Mouse (Mus musculus): ENCODE measurements at regions not wholly inside any gene's neighbourhood (a gene's known extent, or its start where the extent isn't known, plus 50 kb on each side); places are given as distances from the start of the nearest gene placed in this dataset.
A peak's percentile ranks its signal among the peaks of the same experiment; 100 is the strongest.
"Not testable (repeated sequence)": the region's sequence is repeated elsewhere in the genome, so short reads cannot be mapped to it uniquely, and the experiment has no call there.

DNA sequence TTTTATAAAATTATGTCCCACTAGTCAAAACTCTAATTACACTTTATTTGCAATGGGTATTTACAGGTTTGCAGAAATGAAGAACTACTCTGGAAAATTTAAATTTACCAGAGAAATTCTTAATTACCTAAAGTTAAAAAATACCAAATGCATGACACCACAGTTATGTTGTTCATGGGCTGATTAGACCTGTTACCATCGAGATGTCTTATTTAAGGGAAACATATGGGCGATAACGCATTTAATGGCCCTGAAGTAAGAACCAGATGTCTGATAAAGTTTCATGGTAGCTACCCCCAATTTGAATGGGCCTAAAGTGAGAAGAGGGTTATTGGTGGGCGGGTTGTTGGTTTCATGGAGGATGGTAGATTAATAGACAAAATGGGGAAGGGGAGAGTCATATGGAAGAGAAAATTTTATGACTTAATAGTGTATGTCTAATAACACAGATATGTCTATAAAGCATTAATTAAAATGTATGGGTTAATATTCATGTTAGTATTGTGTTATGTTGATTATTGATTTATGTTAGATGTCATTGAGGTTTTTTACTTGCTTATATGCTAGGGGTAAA lies 299.0 kb downstream of the Gm8797 start:
- POLR2A ChIA-PET, result no interaction called here
- no peak for TF ChIP-seq CTCF (IDR thresholded peaks at IDR 0.05)
- no peak for ATAC-seq

DNA sequence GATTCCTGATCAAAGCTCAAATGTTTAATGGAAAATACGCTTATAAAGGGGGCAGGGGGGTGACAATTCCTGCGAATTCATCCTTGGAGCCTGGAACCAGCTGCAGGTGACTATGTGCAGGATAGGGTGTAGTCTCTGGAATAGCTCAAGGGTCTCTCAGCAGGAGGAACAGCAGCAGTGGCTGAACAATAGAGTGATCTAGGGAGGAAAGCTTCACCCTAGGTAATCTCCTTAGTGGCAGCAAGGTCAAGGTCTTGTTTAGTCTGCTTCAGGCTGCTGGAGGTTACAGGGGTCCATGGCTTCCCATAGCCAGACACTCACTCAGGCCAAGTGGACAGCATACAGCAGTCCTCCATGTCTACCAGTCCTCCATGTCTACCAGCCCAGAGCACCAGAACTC lies 301.3 kb downstream of the Gm8797 start:
- ChIA-PET POLR2A (no interaction called here), CTCF (interaction anchor here (0.9 kb wide), 1 partner anchor 19 kb away, joined by 3 read pairs; no protein-coding TSS in a partner anchor)
- TF ChIP-seq CTCF (IDR thresholded peaks at IDR 0.05), result no peak
- no peaks in the 10 kb centered on the region for H3K27me3 ChIP-seq
- DNase-seq (ENCODE audit: low read depth, low spot score), result no peak
- in situ Hi-C loops (cut with MboI; ENCODE audit: low pct_unique_long_range_greater_than_20kb), result no loop called here
- no peak for ATAC-seq

More for the DNA sequence above, 299.0 kb downstream of the Gm8797 start:
- H3K27me3 ChIP-seq, result no peaks in the 10 kb centered on the region
- in situ Hi-C loops (cut with MboI; ENCODE audit: low pct_unique_long_range_greater_than_20kb), result no loop called here
- CTCF ChIA-PET, result no interaction called here
- no peak for DNase-seq (ENCODE audit: low read depth, low spot score)

DNA sequence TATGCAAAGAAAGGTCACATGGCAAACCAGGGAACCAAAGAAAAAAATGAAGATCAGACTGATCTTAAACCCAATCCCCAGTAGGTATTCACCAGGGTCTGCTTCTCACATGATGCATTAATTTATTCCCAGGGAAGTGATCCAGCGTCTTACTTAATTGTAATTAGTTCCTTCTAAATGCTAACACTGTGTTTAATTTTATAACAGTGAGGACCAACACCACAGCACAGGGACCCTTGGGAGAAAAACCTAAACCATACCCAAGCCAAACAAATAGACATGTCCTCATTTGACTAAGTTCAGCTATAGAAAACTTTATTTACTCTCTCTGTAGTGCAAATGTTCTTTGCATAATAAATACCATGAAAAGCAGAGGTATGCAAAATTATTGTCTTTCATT lies 333.2 kb downstream of the Gm8797 start:
- in situ Hi-C loops (cut with MboI; ENCODE audit: low pct_unique_long_range_greater_than_20kb), result no loop called here
- DNase-seq (ENCODE audit: low read depth, low spot score) (no peak), ATAC-seq (no peak)
- no peaks in the 10 kb centered on the region for H3K27me3 ChIP-seq
- ChIA-PET POLR2A (no interaction called here), CTCF (no interaction called here)
- TF ChIP-seq CTCF (IDR thresholded peaks at IDR 0.05), result no peak

DNA sequence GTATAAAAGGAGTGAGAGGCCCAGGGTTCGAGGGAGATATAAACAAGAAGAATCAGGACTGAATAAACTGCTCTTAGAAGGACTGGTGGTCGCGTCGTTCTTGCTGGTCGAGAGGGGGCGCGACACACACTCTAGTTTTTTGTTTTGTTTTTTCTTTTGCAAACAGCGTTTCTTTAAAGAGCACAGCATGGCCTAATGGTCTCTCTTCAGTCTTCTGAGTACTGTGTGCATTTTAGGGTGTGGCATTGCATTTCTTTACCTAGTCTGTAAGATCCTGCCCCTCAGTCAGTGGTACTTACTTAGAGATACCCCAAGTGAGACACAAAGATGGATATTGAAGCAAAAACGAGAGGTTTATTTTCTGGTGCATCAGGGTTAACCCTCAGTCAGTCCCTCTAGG lies 336.7 kb downstream of the Gm8797 start:
- in situ Hi-C loops (cut with MboI; ENCODE audit: low pct_unique_long_range_greater_than_20kb), result no loop called here
- no peak for ATAC-seq
- H3K27me3 ChIP-seq, result no peaks in the 10 kb centered on the region
- TF ChIP-seq CTCF (IDR thresholded peaks at IDR 0.05), result no peak
- ChIA-PET CTCF (interaction anchor here (1.0 kb wide), 1 partner anchor 9 kb away, joined by 3 read pairs; no protein-coding TSS in a partner anchor), POLR2A (no interaction called here)
- no peak for DNase-seq (ENCODE audit: low read depth, low spot score)

DNA sequence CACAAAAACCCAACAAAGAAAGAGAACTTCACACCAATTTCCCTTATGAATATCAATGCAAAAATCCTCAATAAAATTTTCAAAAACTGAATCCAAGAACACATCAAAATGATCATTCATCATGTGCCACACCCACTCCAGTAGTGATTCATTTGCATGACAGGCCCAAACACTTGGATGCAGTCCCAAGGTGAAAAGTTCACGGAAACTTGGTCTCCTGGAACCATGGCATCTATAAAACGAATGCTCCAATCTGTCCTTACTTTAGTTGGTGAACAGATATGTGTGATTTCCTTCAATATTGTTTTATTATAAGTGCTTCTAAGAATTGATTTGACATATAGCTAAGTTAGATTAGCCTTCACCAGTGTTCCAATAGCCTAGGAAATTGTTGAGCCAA lies 343.3 kb downstream of the Gm8797 start:
- in situ Hi-C loops (cut with MboI; ENCODE audit: low pct_unique_long_range_greater_than_20kb), result no loop called here
- no peak for TF ChIP-seq CTCF (IDR thresholded peaks at IDR 0.05)
- DNase-seq (ENCODE audit: low read depth, low spot score), result peak; percentile 12
- CTCF ChIA-PET, result no interaction called here
- H3K27me3 ChIP-seq, result no peaks in the 10 kb centered on the region
- ATAC-seq, result peak; percentile 39
- POLR2A ChIA-PET, result no interaction called here

DNA sequence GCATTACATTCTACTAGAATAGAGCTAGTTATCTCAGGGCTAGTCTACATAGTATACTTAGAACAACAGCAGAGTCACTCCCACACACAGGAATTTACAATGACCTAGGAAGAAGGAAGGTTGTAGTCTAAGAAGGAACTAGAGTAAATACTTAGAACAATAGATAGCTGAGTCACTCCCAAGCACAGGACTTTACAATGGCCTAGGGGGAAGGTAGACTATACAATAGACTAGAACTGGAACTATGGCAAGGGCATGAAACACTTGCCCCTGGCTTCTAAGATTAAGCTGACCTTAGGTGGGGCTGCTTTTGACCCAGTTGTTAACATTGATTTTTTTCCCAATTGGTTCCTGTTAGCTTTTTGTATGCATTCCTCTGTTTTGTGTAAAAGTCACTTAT lies 343.8 kb downstream of the Gm8797 start:
- DNase-seq (ENCODE audit: low read depth, low spot score); in situ Hi-C loops (cut with MboI; ENCODE audit: low pct_unique_long_range_greater_than_20kb); H3K27me3 ChIP-seq; POLR2A ChIA-PET; ATAC-seq; CTCF ChIA-PET: not testable (repeated sequence)

DNA sequence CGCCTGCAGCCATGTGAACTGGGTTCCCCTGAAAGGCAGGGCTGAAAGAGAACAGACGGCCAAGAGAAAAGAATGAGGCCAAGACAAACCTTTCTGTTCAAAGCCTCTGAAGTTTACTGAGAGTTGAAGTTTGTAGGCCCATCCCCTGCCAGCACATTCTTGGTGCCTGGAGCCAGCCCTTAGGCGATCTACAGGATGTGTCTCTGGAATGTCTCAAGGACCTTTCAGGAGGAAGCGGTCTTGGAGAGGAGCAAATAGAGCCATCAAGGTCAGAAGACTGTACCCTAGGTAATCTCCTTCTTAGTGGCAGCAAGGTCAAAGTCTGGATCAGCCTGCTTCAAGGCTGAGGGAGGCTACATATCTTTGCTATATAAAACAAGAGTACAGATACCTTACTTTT lies 350.3 kb downstream of the Gm8797 start:
- ATAC-seq (no peak), DNase-seq (ENCODE audit: low read depth, low spot score) (no peak)
- CTCF ChIA-PET, result no interaction called here
- no peak for TF ChIP-seq CTCF (IDR thresholded peaks at IDR 0.05)
- in situ Hi-C loops (cut with MboI; ENCODE audit: low pct_unique_long_range_greater_than_20kb), result no loop called here
- POLR2A ChIA-PET, result no interaction called here
- H3K27me3 ChIP-seq, result peaks cover 34% of the 10 kb centered on the region

DNA sequence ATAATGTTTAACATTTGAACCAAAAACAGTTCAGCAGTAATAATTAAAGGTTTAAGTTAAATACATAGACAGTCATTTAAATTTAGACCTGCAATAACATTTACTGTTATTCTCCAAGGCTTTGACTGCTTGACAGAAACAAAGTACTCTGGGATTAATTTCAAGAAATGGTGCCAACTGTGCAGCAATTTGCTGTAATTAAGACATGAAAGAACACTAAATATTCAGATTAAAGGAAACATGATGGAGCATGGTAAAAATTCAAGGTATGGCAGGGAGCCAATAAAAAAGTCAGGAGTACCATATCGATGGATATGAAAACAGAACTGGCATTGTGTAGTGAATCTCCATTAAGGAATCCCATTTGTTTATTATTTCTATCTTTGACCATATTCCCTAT lies 352.3 kb downstream of the Gm8797 start:
- ChIA-PET POLR2A (no interaction called here), CTCF (no interaction called here)
- TF ChIP-seq CTCF (IDR thresholded peaks at IDR 0.05), result no peak
- H3K27me3 ChIP-seq, result peaks cover 44% of the 10 kb centered on the region
- no peak for ATAC-seq
- in situ Hi-C loops (cut with MboI; ENCODE audit: low pct_unique_long_range_greater_than_20kb), result no loop called here
- DNase-seq (ENCODE audit: low read depth, low spot score), result no peak

DNA sequence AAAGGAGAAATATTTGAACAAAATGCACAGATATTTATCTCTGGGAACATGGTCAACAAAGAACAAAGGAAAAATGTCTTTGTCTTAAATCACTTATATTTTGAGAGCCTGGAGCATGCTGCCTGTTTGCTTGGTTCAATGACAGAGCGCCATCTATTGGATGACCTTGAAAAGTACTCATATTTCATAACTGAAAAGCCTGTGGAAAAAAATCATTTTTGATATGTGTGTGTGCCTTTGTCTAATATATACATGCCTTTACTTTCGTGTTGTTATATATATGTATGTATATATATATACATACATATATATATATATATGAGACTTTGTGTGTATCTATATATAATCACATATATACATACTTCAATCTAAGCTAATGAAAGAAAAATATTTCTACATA lies 356.1 kb downstream of the Gm8797 start:
- in situ Hi-C loops (cut with MboI; ENCODE audit: low pct_unique_long_range_greater_than_20kb), result no loop called here
- peaks cover 71% of the 10 kb centered on the region for H3K27me3 ChIP-seq
- CTCF ChIA-PET, result interaction anchor here (0.8 kb wide), 1 partner anchor 20 kb away, joined by 3 read pairs; no protein-coding TSS in a partner anchor
- POLR2A ChIA-PET, result no interaction called here
- ATAC-seq (peak; percentile 60), DNase-seq (ENCODE audit: low read depth, low spot score) (peak; percentile 3)
- TF ChIP-seq CTCF (IDR thresholded peaks at IDR 0.05), result peak; percentile 74

DNA sequence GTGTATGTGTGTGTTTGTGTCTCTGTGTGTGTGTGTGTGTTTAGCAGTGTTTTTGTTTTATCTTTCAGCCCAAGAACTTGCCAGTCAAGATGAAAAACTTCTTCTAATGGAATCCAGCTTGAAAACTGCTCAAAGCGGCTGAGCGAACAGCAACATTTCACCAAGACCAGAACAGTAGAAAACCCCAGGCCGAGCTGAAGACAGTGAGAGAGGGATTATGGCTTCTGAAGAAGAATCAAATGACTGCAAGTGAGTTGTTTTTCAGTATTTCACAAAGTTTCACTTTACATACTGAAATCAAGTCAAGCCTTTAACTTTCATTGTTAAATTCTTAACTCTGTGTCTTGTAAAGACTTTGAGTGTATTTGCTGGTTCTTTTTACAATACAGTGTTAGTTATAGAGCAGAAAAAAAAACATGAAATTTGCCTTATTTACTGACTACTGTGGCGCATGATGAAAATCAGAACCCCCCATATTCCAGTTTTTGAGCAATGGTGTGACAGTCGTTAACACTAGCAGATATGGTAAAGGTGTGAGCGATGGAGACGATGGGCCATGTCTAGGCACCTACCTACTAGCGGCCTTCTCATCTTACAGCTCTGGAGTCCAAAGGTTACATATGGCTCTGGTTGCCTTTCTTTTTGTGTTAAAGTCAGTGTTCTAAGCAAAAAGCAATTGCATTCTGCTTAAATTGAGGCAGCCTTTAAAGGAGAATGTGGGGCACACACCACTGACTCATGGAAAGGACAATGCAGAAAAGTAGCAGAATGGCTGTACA lies 357.0 kb downstream of the Gm8797 start:
- ATAC-seq (no peak), DNase-seq (ENCODE audit: low read depth, low spot score) (no peak)
- peaks cover 78% of the 10 kb centered on the region for H3K27me3 ChIP-seq
- ChIA-PET CTCF (interaction anchor here (0.8 kb wide), 1 partner anchor 19 kb away, joined by 3 read pairs; no protein-coding TSS in a partner anchor), POLR2A (no interaction called here)
- in situ Hi-C loops (cut with MboI; ENCODE audit: low pct_unique_long_range_greater_than_20kb), result no loop called here
- TF ChIP-seq CTCF (IDR thresholded peaks at IDR 0.05), result no peak

DNA sequence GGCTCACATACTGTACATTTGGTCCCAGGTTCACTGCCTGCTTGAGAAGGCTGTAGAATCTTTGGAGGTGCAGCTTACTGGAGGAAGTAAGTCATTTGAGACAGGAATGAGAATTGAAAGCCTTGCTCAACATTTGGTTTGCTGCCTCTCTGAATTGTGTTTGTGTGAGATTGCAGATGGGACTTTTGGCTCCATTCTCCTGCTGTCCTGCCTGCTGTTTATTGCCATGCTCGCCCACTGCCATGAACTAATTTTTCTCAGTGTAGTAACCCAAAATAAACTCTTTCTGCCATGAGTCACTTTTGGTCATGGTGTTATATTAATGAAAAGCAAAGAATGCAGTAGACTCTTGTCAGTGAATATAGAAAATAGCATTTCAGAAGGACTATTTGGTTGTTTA lies 368.1 kb downstream of the Gm8797 start:
- H3K27me3 ChIP-seq, result peaks cover 9% of the 10 kb centered on the region
- in situ Hi-C loops (cut with MboI; ENCODE audit: low pct_unique_long_range_greater_than_20kb), result no loop called here
- POLR2A ChIA-PET, result no interaction called here
- TF ChIP-seq CTCF (IDR thresholded peaks at IDR 0.05), result no peak
- CTCF ChIA-PET, result no interaction called here
- ATAC-seq (no peak), DNase-seq (ENCODE audit: low read depth, low spot score) (no peak)

DNA sequence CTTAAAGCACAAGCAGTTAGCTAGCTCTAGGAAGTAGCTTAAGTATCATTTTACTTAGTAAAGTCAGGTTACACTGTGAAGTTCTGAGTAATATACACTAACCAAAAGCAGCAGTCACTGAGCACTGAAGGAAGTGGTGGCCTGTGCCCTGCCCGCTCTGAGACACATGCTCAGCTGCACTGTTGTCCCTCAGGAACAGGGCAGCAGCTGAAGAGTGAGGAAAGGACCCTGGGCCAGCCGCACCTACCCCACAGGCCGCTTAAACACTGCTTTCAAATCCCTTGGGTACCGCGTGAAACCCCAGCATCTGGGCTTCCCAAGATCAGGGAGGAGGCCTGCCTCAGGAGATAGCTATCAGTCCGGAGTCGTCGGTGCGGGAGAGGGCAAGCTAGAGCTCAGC lies 385.1 kb downstream of the Gm8797 start:
- in situ Hi-C loops (cut with MboI; ENCODE audit: low pct_unique_long_range_greater_than_20kb); H3K27me3 ChIP-seq; POLR2A ChIA-PET; CTCF ChIA-PET; ATAC-seq; DNase-seq (ENCODE audit: low read depth, low spot score): not testable (repeated sequence)

Data from Patski (cell line).